Mouse (Mus musculus) midbrain, embryonic 16.5 days (tissue): ENCODE measurements around the gene Tln1. TPM values are rescaled to one million over a fixed set of nuclear protein-coding genes. Genes with fewer than 3 reads are reported as not detected.

Experiments used
- ATAC-seq: fragments of 200-750 bp; cut with Nextera tagmentation; 2 replicates; pipeline ENCODE4 v1.8.0; 2017; ENCODE audit warnings: moderate TSS enrichment
- H3K27ac ChIP-seq: fragments of 300-500 bp; sonication (generic); 2 replicates; pipeline ENCODE4 v1.5.1; 2014; ENCODE audit warnings: mild to moderate bottlenecking, low read length, mixed read lengths
- H3K27me3 ChIP-seq: fragments of 300-500 bp; sonication (generic); 2 replicates; pipeline ENCODE4 v1.6.1; 2014; ENCODE audit warnings: low read depth, low read length, mixed read lengths; ENCODE audit not compliant: control insufficient read depth, insufficient read depth
- H3K36me3 ChIP-seq: fragments of 300-500 bp; sonication (generic); 2 replicates; pipeline ENCODE4 v1.6.1; 2014; ENCODE audit warnings: mild to moderate bottlenecking, low read length, moderate library complexity, mixed read lengths; ENCODE audit not compliant: control insufficient read depth, insufficient read depth
- H3K4me1 ChIP-seq: fragments of 300-500 bp; sonication (generic); 2 replicates; pipeline ENCODE4 v1.6.1; 2014; ENCODE audit warnings: mild to moderate bottlenecking, low read length, mixed read lengths; ENCODE audit not compliant: control insufficient read depth, insufficient read depth
- H3K4me2 ChIP-seq: fragments of 300-500 bp; sonication (generic); 2 replicates; pipeline ENCODE4 v1.6.1; 2014; ENCODE audit warnings: mild to moderate bottlenecking, low read length, mixed read lengths
- H3K4me3 ChIP-seq: fragments of 300-500 bp; sonication (generic); 2 replicates; pipeline ENCODE4 v1.5.1; 2014; ENCODE audit warnings: low read depth, mild to moderate bottlenecking, low read length, moderate library complexity, mixed read lengths
- H3K9ac ChIP-seq: fragments of 300-500 bp; sonication (generic); 2 replicates; pipeline ENCODE4 v1.6.1; 2014; ENCODE audit warnings: low read depth, low read length, mixed read lengths
- H3K9me3 ChIP-seq: fragments of 300-500 bp; sonication (generic); replicated peaks from 2 replicates; pipeline ENCODE4 v1.6.1; 2014; ENCODE audit warnings: mild to moderate bottlenecking, low read length, mixed read lengths; ENCODE audit not compliant: control insufficient read depth, poor library complexity, severe bottlenecking
- WGBS: fragments of 180-500 bp; shearing (Covaris S2); extraction: QIAGEN DNeasy Blood & Tissue Kit; methylation state at CpG from one replicate; pipeline ENCODE4 v1.1.7; 2014; 5-methylcytosine and 5-hydroxymethylcytosine counted together
- polyA plus RNA-seq: library from polyadenylated mRNA; unstranded; fragments of >200 nt; fragmentation: Nextera tagmentation; extraction: Ambion mirVana; gene quantifications from 2 replicates; pipeline ENCODE4 v1.2.1, GENCODE M21; 2015

Gene Tln1
- polyA plus RNA-seq, 1 experiment from 2014 or later, result 62.9 TPM

GRCm38 (mm10) chr4:43542044-43542443, 20.4 kb downstream of the Tln1 start:
- Histone ChIP-seq H3K9ac (no peak overlapping the region), H3K9me3 (no peaks in the 10 kb centered on the region), H3K27me3 (no peaks in the 10 kb centered on the region), H3K4me2 (no peak overlapping the region), H3K36me3 (peaks cover 72% of the 10 kb centered on the region), H3K4me3 (no peak overlapping the region), H3K4me1 (no peaks in the 10 kb centered on the region), H3K27ac (no peak overlapping the region)
- WGBS, result 76% methylated on average over 3 of the region's 3 CpGs
- ATAC-seq, result no peak

DNA sequence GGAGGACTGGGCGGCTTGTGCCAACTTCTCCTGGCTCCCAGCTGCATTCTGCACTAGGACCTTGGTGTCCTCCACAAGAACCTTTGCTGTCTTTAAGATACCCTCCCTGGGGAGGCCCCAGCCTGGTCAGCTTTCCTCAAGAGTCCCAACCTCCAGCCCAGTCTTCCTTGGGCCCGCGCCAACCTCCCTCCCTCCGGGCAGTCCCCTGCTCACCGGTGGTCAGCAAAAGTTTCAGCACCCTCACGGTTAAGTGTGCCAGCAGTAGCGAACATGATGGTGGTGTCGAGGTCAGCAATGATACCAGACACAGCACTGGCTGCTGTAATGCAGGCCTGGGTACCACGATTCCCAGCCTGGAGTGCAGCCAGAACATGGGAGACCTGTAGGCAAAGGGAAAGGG, 26.5 kb downstream of the Tln1 start:
- no peaks in the 10 kb centered on the region for H3K9me3 ChIP-seq
- H3K4me1 ChIP-seq, result no peaks in the 10 kb centered on the region
- WGBS, result 96% methylated on average over 9 of the region's 9 CpGs
- peaks cover 73% of the 10 kb centered on the region for H3K36me3 ChIP-seq
- no peak overlapping the region for H3K27ac ChIP-seq
- no peak overlapping the region for H3K4me2 ChIP-seq
- H3K9ac ChIP-seq, result no peak overlapping the region
- H3K27me3 ChIP-seq, result no peaks in the 10 kb centered on the region
- no peak overlapping the region for H3K4me3 ChIP-seq
- no peak for ATAC-seq

DNA sequence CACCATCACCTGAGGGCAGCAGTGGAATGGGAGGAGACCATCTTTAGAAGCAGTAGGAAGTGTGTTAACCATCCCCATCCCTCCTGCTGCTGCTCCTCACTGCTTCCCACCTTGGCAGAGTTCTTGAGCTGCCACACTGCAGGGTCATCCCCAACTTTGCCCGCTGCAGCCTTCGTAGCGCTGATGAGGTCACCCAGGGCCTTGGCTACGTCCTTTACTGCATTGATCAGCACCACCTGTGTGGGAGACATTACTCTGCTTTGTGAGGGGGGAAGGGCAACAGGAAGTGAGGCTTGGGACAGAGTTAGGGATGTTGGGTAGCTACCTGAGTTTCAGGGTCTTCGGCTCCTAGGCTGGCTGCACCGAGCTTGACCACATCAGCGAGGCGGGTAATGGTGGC, 26.9 kb downstream of the Tln1 start:
- WGBS, result 97% methylated on average over 8 of the region's 8 CpGs
- Histone ChIP-seq H3K9me3 (no peaks in the 10 kb centered on the region), H3K4me3 (no peak overlapping the region), H3K4me2 (no peak overlapping the region), H3K27me3 (no peaks in the 10 kb centered on the region), H3K9ac (no peak overlapping the region), H3K4me1 (no peaks in the 10 kb centered on the region), H3K36me3 (peaks cover 73% of the 10 kb centered on the region), H3K27ac (no peak overlapping the region)
- ATAC-seq, result no peak

DNA sequence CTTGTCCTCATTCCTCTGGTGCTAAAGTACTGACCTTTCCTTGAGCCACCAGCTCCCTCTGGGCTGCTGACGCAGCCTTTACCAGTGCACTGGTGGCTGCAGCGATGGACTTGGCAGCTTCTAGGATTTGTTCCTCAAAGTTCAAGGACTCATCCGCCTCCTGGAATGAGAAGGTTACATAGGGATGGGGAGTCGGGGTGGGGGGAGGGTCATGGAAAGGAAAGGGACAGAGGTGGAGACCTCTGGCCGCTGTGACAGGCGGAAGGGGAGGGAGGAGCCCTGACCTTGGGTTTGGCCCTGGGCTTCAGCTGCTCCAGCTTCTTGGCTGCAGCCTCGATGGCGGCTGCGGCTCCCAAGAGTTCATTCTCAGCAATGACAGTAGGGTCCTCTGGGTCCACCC, 29.2 kb downstream of the Tln1 start:
- Histone ChIP-seq H3K27ac (no peak overlapping the region), H3K36me3 (peaks cover 55% of the 10 kb centered on the region), H3K9ac (no peak overlapping the region), H3K4me1 (no peaks in the 10 kb centered on the region), H3K4me2 (no peak overlapping the region), H3K27me3 (no peaks in the 10 kb centered on the region), H3K4me3 (no peak overlapping the region), H3K9me3 (no peaks in the 10 kb centered on the region)
- WGBS, result 95% methylated on average over 9 of the region's 9 CpGs
- ATAC-seq, result no peak

GRCm38 (mm10) chr4:43530581-43530980, 31.9 kb downstream of the Tln1 start:
- Histone ChIP-seq H3K36me3 (peaks cover 35% of the 10 kb centered on the region), H3K4me1 (no peaks in the 10 kb centered on the region), H3K4me3 (no peak overlapping the region), H3K27ac (no peak overlapping the region), H3K4me2 (no peak overlapping the region), H3K9ac (no peak overlapping the region), H3K27me3 (peaks cover 2% of the 10 kb centered on the region; the same call in 1 of the 2 replicates), H3K9me3 (no peaks in the 10 kb centered on the region)
- 23% methylated on average over 7 of the region's 7 CpGs for WGBS
- no peak for ATAC-seq

- 62% methylated on average over 8 of the region's 8 CpGs for WGBS
These were observed 32.4 kb downstream of the Tln1 start for GRCm38 (mm10) chr4:43530081-43530501.

DNA sequence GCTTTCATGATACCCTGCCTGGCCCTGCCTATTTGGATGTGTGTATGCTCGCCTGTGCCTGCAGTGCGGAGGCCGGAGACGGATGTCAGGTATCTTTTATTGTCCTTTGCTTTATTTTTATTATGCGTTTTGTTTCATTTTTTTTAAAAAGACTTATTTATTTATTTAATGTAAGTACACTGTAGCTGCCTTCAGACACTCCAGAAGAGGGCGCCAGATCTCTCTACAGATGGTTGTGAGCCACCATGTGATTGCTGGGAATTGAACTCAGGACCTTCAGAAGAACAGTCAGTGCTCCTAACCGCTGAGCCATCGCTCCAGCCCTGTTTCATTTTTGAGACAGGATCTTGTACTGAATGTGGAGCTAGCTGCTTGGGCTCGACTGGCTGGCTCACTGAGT, 34.0 kb downstream of the Tln1 start:
- H3K27me3 ChIP-seq, result peaks cover 7% of the 10 kb centered on the region
- no peaks in the 10 kb centered on the region for H3K9me3 ChIP-seq
- no peak overlapping the region for H3K4me2 ChIP-seq
- no peak for ATAC-seq
- peaks cover 11% of the 10 kb centered on the region for H3K4me1 ChIP-seq
- no peak overlapping the region for H3K27ac ChIP-seq
- 77% methylated on average over 9 of the region's 9 CpGs for WGBS
- no peak overlapping the region for H3K4me3 ChIP-seq
- H3K36me3 ChIP-seq, result peaks cover 19% of the 10 kb centered on the region
- H3K9ac ChIP-seq, result no peak overlapping the region

More at GRCm38 (mm10) chr4:43530081-43530501, 32.4 kb downstream of the Tln1 start:
- Histone ChIP-seq H3K9me3 (no peaks in the 10 kb centered on the region), H3K4me1 (no peaks in the 10 kb centered on the region), H3K4me2 (no peak overlapping the region), H3K4me3 (no peak overlapping the region), H3K27me3 (peaks cover 2% of the 10 kb centered on the region; the same call in 1 of the 2 replicates), H3K36me3 (peaks cover 30% of the 10 kb centered on the region), H3K9ac (no peak overlapping the region), H3K27ac (no peak overlapping the region)
- no peak for ATAC-seq

DNA sequence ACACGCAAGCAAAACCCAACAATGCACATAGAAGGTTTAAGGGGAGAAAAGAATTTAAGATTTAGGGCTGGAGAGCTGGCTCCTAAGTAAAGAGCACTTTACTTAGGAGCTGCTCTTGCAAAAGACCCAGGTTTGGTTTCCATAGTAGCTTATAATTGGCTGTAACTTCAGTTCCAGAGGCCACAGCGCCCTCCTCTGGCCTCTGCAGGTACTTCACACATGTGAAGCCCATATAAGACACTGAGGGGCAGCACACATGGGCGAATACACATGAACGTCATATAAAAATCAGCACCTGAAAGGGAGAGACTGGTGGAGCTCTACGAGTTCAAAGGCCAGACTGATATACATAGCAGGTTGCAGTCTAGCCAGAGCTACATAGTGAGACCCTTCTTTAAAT, 34.6 kb downstream of the Tln1 start:
- H3K27ac ChIP-seq, result no peak overlapping the region
- peaks cover 15% of the 10 kb centered on the region for H3K4me1 ChIP-seq
- peaks cover 15% of the 10 kb centered on the region for H3K36me3 ChIP-seq
- no peak overlapping the region for H3K4me3 ChIP-seq
- 71% methylated on average over 5 of the region's 5 CpGs for WGBS
- no peaks in the 10 kb centered on the region for H3K9me3 ChIP-seq
- no peak overlapping the region for H3K4me2 ChIP-seq
- H3K9ac ChIP-seq, result no peak overlapping the region
- no peak for ATAC-seq
- peaks cover 13% of the 10 kb centered on the region for H3K27me3 ChIP-seq

GRCm38 (mm10) chr4:43519956-43520355, 42.5 kb downstream of the Tln1 start:
- 12% methylated on average over 6 of the region's 6 CpGs for WGBS

More at GRCm38 (mm10) chr4:43519956-43520355, 42.5 kb downstream of the Tln1 start:
- H3K27me3 ChIP-seq, result peaks cover 25% of the 10 kb centered on the region
- H3K4me3 ChIP-seq, result peak overlapping the region; percentile 19; the same call in 1 of the 2 replicates
- peak overlapping the region; percentile 51 for H3K4me2 ChIP-seq
- H3K4me1 ChIP-seq, result peaks cover 19% of the 10 kb centered on the region
- no peak overlapping the region for H3K9ac ChIP-seq
- no peaks in the 10 kb centered on the region for H3K36me3 ChIP-seq
- no peaks in the 10 kb centered on the region for H3K9me3 ChIP-seq
- ATAC-seq, result peak; percentile 72
- H3K27ac ChIP-seq, result no peak overlapping the region
